Mouse (Mus musculus): ENCODE measurements around the gene Camk1d.

DNA sequence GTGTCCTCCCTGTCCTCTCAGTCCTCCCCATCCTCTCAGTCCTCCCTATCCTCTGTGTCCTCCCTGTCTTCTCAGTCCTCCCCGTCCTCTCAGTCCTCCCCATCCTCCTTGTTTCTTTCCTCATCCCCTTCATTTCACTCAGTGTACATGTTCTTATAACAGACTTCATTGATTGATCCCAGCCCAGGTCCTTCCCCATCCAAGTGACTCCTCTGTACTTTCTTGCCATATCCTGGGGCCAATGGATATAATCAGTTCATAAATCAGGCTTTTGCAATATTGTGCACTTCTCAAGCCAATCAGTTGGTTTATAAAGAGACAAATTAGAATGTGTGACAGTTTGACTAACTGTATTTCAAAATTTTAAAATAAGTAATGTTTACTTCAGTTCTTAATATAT is 112.3 kb downstream of the Camk1d start:
- TF ChIP-seq EP300 (IDR thresholded peaks at IDR 0.05; ENCODE audit: insufficient read depth, low read depth, low read length) = no peak
- no peak for TF ChIP-seq CTCF (IDR thresholded peaks at IDR 0.05; ENCODE audit: low read depth, low read length)

All from ES-Bruce4 (cell line).